Mouse (Mus musculus) kidney, postnatal 0 days (tissue): ENCODE measurements at regions not wholly inside any gene's neighbourhood (a gene's known extent, or its start where the extent isn't known, plus 50 kb on each side); places are given as distances from the start of the nearest gene placed in this dataset.

Experiments used
- ATAC-seq: fragments of 200-750 bp; cut with Nextera tagmentation; replicated peaks from 2 replicates; pipeline ENCODE4 v1.8.0; 2017; ENCODE audit warnings: low read depth, moderate number of reproducible peaks, moderate TSS enrichment, moderate library complexity; ENCODE audit not compliant: low FRiP score
- DNase-seq: peaks from one replicate; pipeline ENCODE4 v3.0.0-alpha.2; 2016; ENCODE audit warnings: low spot score
- H3K27ac ChIP-seq: fragments of 300-500 bp; sonication (generic); 2 replicates; pipeline ENCODE4 v1.5.1; 2014; ENCODE audit warnings: mild to moderate bottlenecking
- H3K27me3 ChIP-seq: fragments of 300-500 bp; sonication (generic); 2 replicates; pipeline ENCODE4 v1.6.1; 2014; ENCODE audit warnings: low read length, mixed read lengths; ENCODE audit not compliant: insufficient read depth
- H3K36me3 ChIP-seq: fragments of 300-500 bp; sonication (generic); 2 replicates; pipeline ENCODE4 v1.6.1; 2014; ENCODE audit warnings: low read length, mixed read lengths; ENCODE audit not compliant: insufficient read depth
- H3K4me1 ChIP-seq: fragments of 300-500 bp; sonication (generic); replicated peaks from 2 replicates; pipeline ENCODE4 v1.6.1; 2014; ENCODE audit warnings: antibody characterized with exemption, low read length, mixed read lengths; ENCODE audit not compliant: insufficient read depth
- H3K4me2 ChIP-seq: fragments of 300-500 bp; sonication (generic); 2 replicates; pipeline ENCODE4 v1.6.1; 2014; ENCODE audit warnings: mild to moderate bottlenecking, low read length, moderate library complexity, mixed read lengths
- H3K4me3 ChIP-seq: fragments of 300-500 bp; sonication (generic); replicated peaks from 2 replicates; pipeline ENCODE4 v1.5.1; 2014; ENCODE audit warnings: low read depth, low read length
- H3K9ac ChIP-seq: fragments of 300-500 bp; sonication (generic); 2 replicates; pipeline ENCODE4 v1.6.1; 2014; ENCODE audit warnings: low read depth, low read length
- H3K9me3 ChIP-seq: fragments of 300-500 bp; sonication (generic); replicated peaks from 2 replicates; pipeline ENCODE4 v1.6.1; 2016; ENCODE audit warnings: low read length, inconsistent platforms, mixed read lengths
- CTCF ChIP-seq: IDR thresholded peaks from 2 replicates; pipeline ENCODE4 v1.5.1; 2016; ENCODE audit warnings: antibody characterized with exemption, low read depth, mild to moderate bottlenecking, moderate library complexity
- WGBS: fragments of 180-500 bp; shearing (Covaris S2); extraction: QIAGEN DNeasy Blood & Tissue Kit; methylation state at CpG from one replicate; pipeline ENCODE4 v1.1.7; 2014; 5-methylcytosine and 5-hydroxymethylcytosine counted together

GRCm38 (mm10) chr1:122357015-122357414, 789.2 kb upstream of the Ddx18 start:
- Histone ChIP-seq H3K27me3 (no peaks in the 10 kb centered on the region), H3K4me3 (no peak overlapping the region), H3K36me3 (no peaks in the 10 kb centered on the region), H3K9me3 (no peaks in the 10 kb centered on the region), H3K27ac (no peak overlapping the region), H3K9ac (no peak overlapping the region), H3K4me2 (no peak overlapping the region), H3K4me1 (no peaks in the 10 kb centered on the region)
- peak; percentile 98 for DNase-seq
- WGBS = 94% methylated on average over 16 of the region's 16 CpGs
- ATAC-seq = peak; percentile 97
- TF ChIP-seq CTCF = no peak

- Histone ChIP-seq H3K9me3 (no peaks in the 10 kb centered on the region), H3K27ac (no peak overlapping the region), H3K36me3 (no peaks in the 10 kb centered on the region), H3K27me3 (no peaks in the 10 kb centered on the region), H3K9ac (no peak overlapping the region), H3K4me2 (no peak overlapping the region), H3K4me1 (no peaks in the 10 kb centered on the region), H3K4me3 (no peak overlapping the region)
- TF ChIP-seq CTCF = peak; percentile 58
- ATAC-seq = no peak
- peak; percentile 20 for DNase-seq
Observed at GRCm38 (mm10) chr1:122351530-122351929, 783.7 kb upstream of the Ddx18 start.

GRCm38 (mm10) chr1:122333267-122333666, 765.5 kb upstream of the Ddx18 start:
- DNase-seq (no peak), ATAC-seq (no peak)
- H3K4me1 ChIP-seq = no peaks in the 10 kb centered on the region
- 18% methylated on average over 6 of the region's 6 CpGs for WGBS
- H3K4me2 ChIP-seq = no peak overlapping the region
- no peak overlapping the region for H3K9ac ChIP-seq
- no peak overlapping the region for H3K27ac ChIP-seq
- no peaks in the 10 kb centered on the region for H3K27me3 ChIP-seq
- TF ChIP-seq CTCF = no peak
- no peaks in the 10 kb centered on the region for H3K9me3 ChIP-seq
- H3K36me3 ChIP-seq = no peaks in the 10 kb centered on the region
- no peak overlapping the region for H3K4me3 ChIP-seq

GRCm38 (mm10) chr1:122328276-122328675, 760.5 kb upstream of the Ddx18 start:
- TF ChIP-seq CTCF = no peak
- DNase-seq (no peak), ATAC-seq (no peak)
- Histone ChIP-seq H3K27ac (no peak overlapping the region), H3K4me3 (no peak overlapping the region), H3K4me2 (no peak overlapping the region), H3K36me3 (no peaks in the 10 kb centered on the region), H3K9ac (no peak overlapping the region), H3K9me3 (no peaks in the 10 kb centered on the region), H3K4me1 (no peaks in the 10 kb centered on the region), H3K27me3 (no peaks in the 10 kb centered on the region)
- WGBS = 17% methylated on average over 1 of the region's 1 CpGs
